Mouse (Mus musculus) myocyte (in vitro differentiated cells): Measurements from ENCODE around the gene Scamp1.

Source experiments
- CEBPB ChIP-seq: IDR thresholded peaks from 2 replicates; pipeline ENCODE4 v1.6.1; 2011; ENCODE audit warnings: mild to moderate bottlenecking, moderate library complexity; ENCODE audit not compliant: poor library complexity, insufficient read depth, severe bottlenecking
- E2F4 ChIP-seq: IDR thresholded peaks from one replicate; pipeline ENCODE4 v1.6.1; 2011; ENCODE audit warnings: mild to moderate bottlenecking, control low read depth, moderate library complexity; ENCODE audit not compliant: insufficient read depth
- MAX ChIP-seq: IDR thresholded peaks from one replicate; pipeline ENCODE4 v1.6.1; 2011; ENCODE audit warnings: low read depth, mild to moderate bottlenecking, control low read depth
- MYOD1 ChIP-seq, 3 experiments: IDR thresholded peaks; one replicate each; pipeline ENCODE4 v1.6.1; 2011; ENCODE audit warnings: control low read depth in 2 of 3, low read depth in 2 of 3, mild to moderate bottlenecking in 2 of 3, moderate library complexity in 1 of 3; ENCODE audit not compliant: insufficient read length in 2 of 3, control insufficient read depth in 1 of 3
- MYOG ChIP-seq, 3 experiments: IDR thresholded peaks; one replicate each; pipeline ENCODE4 v1.6.1; 2011; ENCODE audit warnings: control low read depth in 2 of 3, low read depth in 2 of 3, mild to moderate bottlenecking in 2 of 3; ENCODE audit not compliant: insufficient read length in 2 of 3, control insufficient read depth in 1 of 3, insufficient read depth in 1 of 3
- POLR2A ChIP-seq: IDR thresholded peaks from one replicate; pipeline ENCODE4 v1.6.1; 2011; ENCODE audit warnings: low read depth, mild to moderate bottlenecking, control low read depth, moderate library complexity; ENCODE audit not compliant: insufficient read length
- POLR2AphosphoS2 ChIP-seq: IDR thresholded peaks from one replicate; pipeline ENCODE4 v1.6.1; 2011; ENCODE audit warnings: low read depth, control low read depth; ENCODE audit not compliant: insufficient read length
- TCF3 ChIP-seq: IDR thresholded peaks from one replicate; pipeline ENCODE4 v1.6.1; 2011; ENCODE audit warnings: low read depth, control low read depth; ENCODE audit not compliant: insufficient read length

GRCm38 (mm10) chr13:94255176-94255575 is 30.5 kb downstream of the Scamp1 start:
- TF ChIP-seq CEBPB (no peak), TCF3 (no peak), E2F4 (no peak), MAX (no peak), POLR2A (no peak), MYOG (IDR thresholded peaks at IDR 0.05; ENCODE audit: control insufficient read depth in 1 of 3, insufficient read depth in 1 of 3, insufficient read length in 2 of 3, low read depth in 2 of 3) (no peak), POLR2AphosphoS2 (no peak), MYOD1 (IDR thresholded peaks at IDR 0.05; ENCODE audit: control insufficient read depth in 1 of 3, insufficient read length in 2 of 3, low read depth in 2 of 3) (no peak)
